Mouse (Mus musculus) T-helper 1 cell (primary cell): ENCODE measurements around the gene Ewsr1.
"Not testable (repeated sequence)": the region's sequence is repeated elsewhere in the genome, so short reads cannot be mapped to it uniquely, and the experiment has no call there.

Source experiments
- in situ Hi-C: fragments of 300-600 bp; cut with MboI, MseI; formaldehyde crosslinking; loops from one replicate; pipeline ENCODE4 v1.15.1; 2025; ENCODE audit warnings: high pct_unique_total_duplicates

Ewsr1 gene

DNA sequence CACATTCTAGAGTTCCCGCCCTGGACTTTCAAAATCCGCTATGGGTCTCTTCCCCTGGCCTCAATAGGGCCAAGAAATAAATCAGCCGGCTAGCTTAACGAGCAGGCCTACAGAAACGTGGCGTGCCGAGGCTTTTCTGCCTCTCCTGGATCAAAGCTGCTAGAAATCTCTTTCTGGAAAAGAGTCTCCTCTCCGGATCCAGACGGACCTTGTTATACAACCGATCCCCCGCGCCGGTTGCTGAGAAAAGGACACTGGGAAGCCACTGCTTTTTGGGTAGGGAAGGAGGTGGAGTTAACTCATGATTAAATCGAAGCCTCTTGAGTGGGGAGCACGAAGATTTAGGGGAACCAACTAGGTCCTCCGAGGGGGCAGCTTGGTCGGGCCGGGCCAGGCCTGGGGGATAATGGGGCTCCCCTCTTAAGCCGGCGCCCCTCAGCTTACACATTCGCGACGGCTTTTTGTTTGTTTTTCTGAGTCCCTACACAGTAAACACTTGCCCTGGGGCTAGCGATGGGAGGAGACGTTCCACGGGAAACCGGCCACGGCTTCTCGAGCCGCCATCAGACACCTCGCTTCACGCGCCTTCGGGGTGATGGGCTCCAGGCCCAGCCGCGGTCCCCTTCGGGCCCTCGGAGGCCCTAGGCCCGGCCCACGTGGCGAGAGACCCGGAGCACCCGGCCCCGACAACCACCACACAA, 881 bp downstream of the Ewsr1 start:
- in situ Hi-C loops = no loop called here

DNA sequence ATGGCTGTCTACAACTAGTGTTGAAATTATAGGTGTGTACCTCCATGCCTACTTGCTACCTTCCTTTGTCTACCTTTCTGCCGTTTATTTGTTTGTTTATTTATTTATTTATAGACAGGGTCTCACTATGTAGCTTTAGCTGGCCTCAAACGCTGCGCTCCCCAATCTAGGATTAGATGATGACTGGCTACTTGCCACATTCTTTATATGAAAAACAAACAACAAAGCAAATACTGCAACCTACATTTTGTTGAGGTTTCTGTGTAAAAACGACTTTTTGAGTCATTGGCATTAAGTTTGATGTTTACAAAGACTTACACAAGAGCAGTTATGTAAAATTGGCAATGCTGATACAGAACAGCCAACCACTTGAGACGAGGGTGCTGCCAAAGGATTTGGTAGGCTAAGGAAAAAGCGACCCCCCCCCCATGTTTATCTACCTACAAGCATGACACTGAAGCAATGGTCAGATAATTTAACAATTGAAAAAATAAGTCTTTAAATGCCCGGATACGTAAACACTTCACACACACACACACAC, 2.5 kb downstream of the Ewsr1 start:
- in situ Hi-C loops = no loop called here

DNA sequence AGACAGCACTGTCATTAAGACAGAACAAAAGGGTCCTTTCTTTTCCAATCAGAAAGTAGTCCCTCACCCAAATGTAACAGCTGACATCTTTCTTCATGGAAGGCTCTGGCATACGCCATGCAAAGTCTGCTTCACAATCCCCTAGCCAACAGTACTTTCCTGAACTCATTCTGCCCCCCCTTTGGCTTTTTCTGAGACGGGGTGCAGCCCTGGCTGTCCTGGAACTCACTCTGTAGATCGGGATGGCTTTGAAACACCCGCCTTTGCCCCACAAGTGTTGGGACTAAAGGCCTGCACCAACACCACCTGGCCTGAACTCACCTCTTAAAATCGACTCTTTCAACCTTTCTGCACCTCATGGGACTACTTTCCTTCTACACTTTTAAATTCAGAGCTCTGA, 3.2 kb downstream of the Ewsr1 start:
- in situ Hi-C loops = no loop called here

DNA sequence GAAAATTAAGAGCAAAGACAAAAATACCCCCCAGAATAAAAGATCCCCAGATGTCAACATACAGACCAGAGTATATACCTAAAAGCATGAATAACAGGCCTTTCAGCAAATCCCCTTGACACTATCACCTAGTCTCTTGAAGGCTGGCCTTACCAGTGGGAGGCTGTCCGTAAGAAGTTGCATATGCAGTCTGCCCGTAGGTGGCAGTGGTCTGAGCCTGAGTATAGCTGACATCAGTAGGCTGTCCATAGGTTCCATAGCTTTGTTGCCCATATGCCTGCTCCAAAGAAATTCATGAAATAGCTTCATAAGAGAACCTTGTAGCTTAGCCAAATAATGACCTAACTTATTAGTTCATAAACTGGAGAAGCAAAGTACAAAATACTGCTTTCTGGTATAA, 7.4 kb downstream of the Ewsr1 start:
- in situ Hi-C loops = no loop called here

DNA sequence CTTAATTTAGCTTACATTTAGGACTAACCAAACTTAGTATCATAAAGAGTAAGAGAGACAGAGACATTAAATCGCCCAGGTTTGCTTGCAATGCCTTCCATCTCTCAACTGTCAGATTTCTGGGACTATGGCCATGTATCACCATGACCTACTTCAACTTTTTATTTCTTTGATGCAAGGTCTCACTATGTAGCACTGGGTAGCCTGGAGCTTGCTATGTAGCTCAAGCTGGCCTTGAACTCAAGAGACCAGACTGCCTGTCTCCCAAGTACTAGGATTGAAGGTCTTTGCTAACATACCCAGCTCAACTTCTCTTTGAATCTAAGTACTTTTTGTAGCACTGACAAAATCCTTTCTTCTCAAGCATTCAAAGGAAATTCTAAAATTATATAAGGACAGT, 9.9 kb downstream of the Ewsr1 start:
- in situ Hi-C loops = no loop called here

DNA sequence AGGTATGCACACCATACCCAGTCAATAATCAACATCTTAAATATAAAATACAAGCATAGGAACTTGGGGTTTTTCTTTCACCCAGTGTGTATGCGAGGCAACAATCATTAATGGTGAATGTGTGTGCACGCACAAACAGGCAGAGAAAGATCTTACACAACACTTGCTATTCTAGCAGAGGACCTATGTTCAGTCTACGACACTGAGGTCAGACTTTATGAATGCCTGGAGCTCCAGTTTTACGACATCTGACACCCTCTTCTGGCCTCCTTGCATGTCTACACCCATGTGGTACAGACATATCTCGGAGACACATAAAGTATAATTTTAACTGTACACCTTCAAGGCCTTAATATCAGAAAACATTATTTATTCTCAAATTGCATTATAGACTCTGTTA, 22.2 kb downstream of the Ewsr1 start:
- in situ Hi-C loops = not testable (repeated sequence)

DNA sequence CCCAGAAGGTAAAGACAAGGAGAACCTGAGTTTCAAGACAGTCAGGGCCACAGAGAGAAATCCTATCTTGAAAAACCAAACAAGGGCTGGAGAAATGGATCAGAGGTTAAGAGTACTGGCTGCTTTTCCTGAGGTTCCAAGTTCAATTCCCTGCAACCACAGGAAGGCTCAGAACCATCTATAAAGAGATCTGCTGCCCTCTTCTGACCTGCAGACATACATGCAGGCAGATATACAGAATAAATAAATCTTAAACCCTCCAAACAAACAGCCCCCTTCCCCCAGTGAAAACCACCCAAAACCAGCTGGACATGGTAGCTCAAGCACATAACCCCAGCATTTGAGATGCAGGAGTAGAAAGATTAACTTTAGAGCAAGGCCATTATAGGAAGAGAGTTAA, 23.3 kb downstream of the Ewsr1 start:
- in situ Hi-C loops = no loop called here

DNA sequence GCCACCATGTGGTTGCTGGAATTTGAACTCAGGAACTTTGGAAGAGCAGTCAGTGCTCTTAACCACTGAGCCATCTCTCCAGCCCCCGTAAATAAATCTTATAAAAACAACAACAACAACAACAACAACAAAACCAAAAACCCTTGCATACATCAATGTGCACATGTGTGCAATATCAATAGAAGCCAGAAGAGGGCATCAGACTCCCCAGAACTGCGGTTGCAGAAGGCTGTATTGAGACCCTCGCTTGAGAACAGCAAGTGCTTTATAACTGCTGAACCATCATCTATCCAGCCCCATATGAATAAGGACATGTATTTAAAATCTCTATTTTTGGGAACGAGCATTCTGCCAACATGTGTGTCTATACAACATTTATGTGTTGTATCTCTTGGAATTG, 24.2 kb downstream of the Ewsr1 start:
- in situ Hi-C loops = no loop called here

DNA sequence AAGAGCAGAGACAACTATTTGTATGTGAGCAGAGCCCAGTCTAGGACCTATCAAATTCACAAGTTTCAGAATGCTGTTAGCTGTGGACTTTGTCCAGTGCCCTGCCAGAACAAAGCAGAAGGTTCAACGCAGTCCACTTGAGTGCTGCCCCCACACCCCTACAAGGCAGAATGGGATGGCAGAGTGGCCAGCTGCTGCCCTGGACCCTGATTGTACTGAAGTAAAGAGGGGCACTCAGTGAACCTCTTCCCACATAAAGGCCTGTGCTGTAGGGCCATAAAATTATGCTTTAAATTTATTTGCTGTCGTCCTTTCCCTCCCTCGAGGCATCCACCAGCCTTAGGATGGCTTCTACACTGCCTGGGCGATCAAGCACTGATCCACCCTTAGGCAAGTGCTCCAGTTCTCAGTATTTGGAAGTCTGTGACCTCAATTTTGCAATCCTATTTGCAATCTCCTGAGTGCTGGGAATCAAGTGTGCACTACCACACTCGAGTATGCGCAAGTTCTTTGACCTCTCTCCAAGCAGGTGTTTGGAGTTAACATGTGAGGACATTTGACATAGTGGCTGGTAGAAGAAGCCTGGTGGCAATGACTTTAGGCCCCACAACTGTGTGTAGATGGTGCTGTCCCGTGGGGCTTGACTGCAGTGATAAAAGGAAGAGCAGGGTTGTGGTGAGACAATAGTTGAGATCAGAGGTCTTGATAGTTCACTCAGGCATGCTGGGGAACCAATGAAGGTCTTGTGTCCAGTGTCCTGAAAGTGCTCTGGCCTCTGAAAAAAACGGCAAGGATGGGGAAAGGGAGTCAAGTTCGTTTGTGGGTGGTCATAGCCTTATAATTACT, 30.7 kb downstream of the Ewsr1 start:
- in situ Hi-C loops = loop anchor here (10.0 kb wide), 1 partner anchor 1824 kb away; no protein-coding TSS in a partner anchor

DNA sequence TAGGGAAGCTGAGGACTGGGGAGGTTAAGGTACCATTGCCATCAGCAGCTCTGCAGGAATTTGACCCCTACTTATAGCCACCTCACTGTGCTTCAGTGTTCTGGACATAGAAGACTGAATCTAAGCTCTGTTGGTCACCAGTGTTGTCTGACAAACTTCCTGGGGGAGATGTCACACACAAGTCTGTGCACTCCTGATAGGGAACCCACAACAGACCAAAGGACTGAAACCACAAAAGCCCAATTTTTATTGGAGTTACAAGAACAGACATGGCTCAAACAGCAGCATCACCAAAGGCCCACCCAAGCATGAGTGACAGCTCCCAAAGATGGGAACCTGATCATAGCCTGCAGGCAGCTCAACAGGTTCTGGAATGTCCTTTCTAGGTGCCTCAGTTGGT, 32.0 kb downstream of the Ewsr1 start:
- in situ Hi-C loops = loop anchor here (10.0 kb wide), 1 partner anchor 1822 kb away; no protein-coding TSS in a partner anchor

DNA sequence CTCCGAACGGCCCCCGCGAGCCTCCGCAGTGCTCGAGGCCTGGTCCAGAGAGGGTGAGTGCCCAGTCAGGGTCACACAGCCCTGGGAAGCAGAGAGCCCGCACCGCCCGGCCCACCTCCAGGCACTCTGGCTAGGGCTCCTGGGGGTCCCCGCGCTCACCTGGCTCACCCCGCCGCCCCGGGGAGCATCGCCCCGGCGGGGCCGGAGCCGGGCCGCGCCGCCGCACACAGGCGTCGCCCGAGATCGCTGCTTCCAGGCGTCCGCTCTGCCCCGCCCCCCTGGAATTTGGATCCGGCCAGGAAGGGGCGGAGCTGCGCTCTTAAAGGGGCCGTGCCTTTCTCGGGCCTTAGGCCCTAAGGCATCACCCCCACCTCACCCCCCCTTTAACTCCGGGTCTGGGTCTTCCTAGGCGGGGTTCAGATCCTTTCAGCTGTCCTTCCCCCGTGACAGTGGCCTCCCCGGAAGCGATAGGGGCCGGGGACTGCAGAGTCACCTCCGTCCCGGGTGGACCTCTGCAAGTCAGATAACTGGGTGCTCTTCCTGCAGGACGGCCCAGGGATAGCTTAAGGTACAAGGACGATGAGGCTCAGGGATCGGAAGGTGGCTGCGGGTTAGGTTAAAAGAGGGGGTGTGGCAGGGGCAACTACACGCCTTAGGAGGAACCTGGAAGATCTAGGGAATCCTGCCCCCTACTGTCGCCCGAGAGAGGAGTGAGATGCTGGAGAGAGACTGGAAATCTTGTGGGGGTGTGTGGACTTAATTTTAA, 33.8 kb downstream of the Ewsr1 start, which contains the start of gene Gas2l1:
Gas2l1 (minus strand) TSS at position 272 of the 766 bp plus-strand sequence.
- in situ Hi-C loops = loop anchor here (10.0 kb wide), 1 partner anchor 1820 kb away; no protein-coding TSS in a partner anchor

DNA sequence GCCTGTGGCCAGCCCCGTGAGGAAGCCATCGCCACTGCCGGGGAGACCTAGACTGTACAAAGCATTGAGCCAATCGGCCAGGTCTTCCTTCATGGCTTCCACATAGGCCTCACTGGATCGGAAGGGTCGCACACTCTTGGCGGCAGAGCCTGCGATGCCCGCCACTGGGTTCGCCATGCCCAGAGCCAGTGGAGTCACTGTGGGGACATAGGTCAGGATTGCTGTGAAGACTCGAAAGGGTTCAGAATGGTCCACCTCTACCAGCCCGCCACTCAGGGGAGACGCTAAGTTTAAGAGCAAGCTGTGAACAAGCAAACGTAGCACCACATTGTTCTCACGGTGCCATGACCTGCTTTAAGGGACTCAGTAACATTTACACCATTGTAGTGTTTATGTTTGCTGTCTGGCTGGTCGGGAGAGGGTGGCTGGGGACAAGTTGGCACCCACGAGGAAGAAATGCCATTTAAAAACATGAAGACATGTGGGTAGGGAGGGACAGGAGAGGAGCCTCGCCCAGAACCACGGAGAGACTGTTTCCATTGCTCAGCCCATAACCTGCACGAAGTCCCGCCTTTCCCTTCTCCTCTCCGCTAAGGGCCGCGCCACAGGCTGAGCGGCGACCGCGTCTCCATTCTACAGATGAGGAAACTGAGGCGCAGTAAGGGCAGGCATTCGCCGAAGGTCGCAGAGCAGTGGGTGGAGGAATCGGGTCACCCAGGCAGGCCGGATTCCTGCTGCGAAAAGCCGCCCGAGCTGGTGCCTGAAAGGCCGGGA, 34.6 kb downstream of the Ewsr1 start:
- in situ Hi-C loops = loop anchor here (10.0 kb wide), 1 partner anchor 1820 kb away; no protein-coding TSS in a partner anchor

DNA sequence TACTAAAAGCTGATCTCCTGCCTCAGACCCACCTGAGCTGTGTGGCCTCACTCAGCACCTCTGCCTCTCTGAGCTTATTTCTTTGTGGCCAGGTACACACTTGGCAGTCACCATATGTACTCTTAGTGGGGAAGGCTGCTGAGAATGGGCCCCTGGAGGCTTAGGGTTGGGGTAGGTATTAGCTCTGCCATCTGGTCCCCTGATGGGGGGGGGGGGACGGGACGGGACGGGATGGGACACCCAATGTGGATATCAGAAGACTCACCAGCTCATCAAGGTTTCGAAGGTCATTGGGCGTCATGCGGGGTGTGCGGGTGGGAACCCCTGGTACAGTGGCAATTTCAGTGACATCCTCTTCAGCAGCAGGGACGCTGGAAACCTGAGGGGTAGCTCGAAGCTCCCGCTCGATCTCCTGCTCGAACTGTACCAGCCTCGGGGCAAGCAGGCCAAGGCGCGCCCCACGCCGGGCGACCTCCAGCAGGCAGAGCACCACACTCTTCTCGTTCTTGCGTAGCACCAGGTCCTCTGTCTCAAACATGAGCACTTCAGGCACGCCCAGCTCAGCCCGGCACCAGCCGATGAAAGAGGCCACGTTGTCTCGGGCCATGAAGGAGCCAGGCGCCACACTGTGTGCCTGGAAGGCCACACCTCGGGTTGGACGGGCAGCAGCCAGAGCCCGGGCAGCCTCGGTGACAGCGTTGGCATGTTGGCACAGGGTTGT, 35.3 kb downstream of the Ewsr1 start:
- in situ Hi-C loops = loop anchor here (10.0 kb wide), 1 partner anchor 1819 kb away; no protein-coding TSS in a partner anchor

DNA sequence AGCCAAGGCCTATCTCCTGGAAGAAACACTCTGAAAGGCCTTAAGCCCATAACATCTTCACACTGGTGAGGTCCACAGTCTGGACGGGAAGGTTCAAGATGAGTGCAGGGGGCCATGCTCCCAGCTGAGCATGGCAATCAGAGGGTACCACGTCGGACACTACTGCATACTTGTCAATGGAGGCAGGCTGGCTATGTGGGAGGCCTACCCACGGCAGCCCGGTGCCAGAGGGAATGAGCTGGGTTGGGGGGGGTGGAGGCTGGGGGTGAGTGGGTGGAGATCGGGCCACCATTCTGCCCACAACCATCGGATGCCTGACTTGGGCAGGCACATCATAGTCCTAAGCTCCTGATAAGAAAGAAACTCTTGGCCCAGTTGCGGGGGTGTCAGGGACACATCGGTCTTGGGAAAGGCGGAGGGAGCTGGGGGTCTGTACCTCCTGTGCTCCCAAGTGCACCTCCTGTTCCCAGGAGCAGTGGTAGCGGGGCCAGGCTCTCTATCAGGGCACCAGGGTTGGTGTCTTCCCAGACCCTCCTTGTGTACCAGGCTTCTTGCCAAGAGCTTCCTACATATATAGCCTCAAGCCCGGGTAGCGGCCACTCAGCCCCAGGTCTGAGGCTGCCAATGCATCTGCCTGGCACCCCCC, 36.1 kb downstream of the Ewsr1 start:
- in situ Hi-C loops = loop anchor here (10.0 kb wide), 1 partner anchor 1818 kb away; no protein-coding TSS in a partner anchor

DNA sequence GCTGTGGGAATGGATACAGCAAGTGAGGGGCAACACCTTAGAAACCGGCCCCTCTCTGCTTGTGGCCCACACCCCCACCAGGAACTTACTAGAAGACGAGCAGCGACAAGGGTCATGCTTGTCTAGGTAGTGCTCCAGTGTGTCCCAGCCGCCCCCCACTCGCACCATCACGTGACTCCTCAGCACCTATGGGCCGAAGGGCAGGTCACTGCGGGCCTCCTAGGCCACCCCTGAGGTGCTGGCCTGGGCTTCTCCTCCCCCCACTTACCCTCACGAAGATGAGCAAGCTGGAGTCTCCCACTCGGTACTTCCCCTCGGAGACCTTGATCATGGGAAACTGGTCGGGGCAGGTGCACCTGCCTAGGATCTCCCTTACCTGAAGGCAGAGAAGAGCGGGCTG, 36.7 kb downstream of the Ewsr1 start:
- in situ Hi-C loops = loop anchor here (10.0 kb wide), 1 partner anchor 1818 kb away; no protein-coding TSS in a partner anchor

DNA sequence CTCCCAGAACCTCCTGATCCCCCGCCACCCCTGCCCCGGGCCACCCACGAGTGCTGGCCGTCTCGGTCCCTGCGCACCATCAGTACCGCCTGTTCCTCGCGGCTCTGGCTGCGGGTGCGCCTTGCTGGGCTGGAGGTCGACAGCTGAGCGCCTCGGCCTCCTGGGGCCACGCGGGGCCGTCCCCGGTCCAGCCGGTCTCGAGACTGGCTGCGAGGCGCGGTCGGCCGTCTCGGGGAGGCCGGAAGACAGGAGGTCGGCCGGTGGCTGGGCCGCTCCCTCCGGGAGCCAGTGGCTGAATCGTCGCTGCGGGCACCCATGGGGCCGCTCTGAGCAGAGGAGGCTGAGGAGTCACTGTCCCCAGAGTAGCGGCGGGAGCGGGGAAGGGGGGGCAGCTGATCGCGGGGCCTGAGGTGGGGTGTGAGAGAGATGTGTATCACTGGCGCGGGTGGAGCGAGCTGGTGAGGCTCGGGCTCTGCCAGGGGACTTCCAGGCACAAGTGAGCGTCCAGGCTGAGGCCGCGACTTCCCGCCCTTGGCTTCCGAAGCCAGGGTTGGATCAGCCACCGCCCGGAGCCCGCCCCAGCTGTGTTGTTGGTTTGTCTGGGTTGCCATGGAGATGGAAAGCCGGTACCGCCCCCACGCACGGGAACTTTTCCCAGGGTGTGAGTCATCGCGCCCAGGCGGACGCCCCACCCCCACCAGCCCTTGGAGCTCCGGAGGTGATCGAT, 37.5 kb downstream of the Ewsr1 start:
- in situ Hi-C loops = loop anchor here (10.0 kb wide), 1 partner anchor 1817 kb away; no protein-coding TSS in a partner anchor

DNA sequence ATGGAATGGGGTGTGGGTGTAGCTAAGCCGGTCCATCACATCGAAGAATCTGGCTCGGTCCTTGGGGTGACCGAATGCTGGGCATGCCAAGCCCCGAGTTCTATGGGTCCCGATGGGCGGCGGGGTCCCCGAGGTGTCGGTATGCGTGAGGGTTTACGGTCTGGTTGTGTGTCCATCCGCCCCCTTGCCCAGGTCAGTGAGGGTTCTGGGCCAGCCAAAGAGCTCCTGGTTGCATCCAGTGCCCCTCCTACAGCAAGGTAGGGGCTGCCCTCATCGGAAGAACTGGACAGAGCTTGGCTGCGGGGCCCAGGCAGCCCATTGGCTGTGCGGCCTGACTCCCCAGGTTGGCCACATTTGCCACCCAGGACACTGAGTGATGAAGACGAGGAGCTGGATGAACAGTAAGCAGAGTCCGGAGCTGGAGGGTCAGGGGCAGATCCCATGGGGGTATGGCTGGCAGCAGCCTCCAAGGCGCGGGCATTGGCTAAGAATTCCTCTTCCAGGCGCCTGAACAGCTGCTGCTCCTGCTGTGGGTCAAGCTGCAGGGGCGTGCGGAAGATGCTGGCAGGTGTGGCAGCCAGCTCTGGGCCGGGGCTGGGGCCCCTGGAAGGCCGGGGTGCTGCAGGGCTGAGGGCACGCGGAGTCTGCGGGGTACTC, 38.2 kb downstream of the Ewsr1 start:
- in situ Hi-C loops = loop anchor here (10.0 kb wide), 1 partner anchor 1816 kb away; no protein-coding TSS in a partner anchor

DNA sequence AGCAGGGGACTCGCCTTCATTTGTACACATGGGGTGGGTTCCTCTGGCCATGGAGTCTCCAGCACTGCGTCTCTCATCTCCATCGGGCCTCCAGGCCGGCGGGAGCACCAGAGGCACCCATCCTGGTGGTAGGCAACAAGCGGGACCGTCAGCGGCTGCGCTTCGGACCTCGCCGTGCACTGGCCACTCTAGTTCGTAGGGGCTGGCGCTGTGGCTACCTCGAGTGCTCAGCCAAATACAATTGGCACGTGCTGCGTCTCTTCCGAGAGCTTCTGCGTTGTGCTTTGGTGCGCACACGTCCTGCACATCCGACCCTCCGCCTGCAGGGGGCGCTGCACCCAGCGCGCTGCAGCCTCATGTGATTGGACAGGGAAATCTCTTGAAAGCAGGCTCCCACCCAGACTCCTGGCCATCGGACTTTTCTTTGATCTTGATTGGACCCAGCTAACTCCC, 39.3 kb downstream of the Ewsr1 start:
- in situ Hi-C loops = loop anchor here (10.0 kb wide), 1 partner anchor 1815 kb away; no protein-coding TSS in a partner anchor
